Mouse (Mus musculus) gonadal fat pad, adult 2 months (tissue): ENCODE results near the gene Anapc13. TPM values are rescaled to one million over a fixed set of nuclear protein-coding genes. Genes with fewer than 3 reads are reported as not detected.

Source experiments
- polyA plus RNA-seq: library from polyadenylated mRNA; depleted of rRNA; stranded (reverse); fragments of >200 nt; gene quantifications from 2 replicates; pipeline ENCODE4 v1.2.3, GENCODE M21; 2012; rRNA removed

The Anapc13 gene
- polyA plus RNA-seq, 1 experiment: 117 TPM

Other genes with a start within 250 kb of the Anapc13 start
- 0.10 and 0.38 TPM in 2 replicates for gene Ky, start 120.5 kb upstream of the Anapc13 start, polyA plus RNA-seq
- 5.5 and 7.0 TPM in 2 replicates for gene Cep63, start 238 bp downstream of the Anapc13 start, polyA plus RNA-seq
- 59.7 and 62.2 TPM in 2 replicates for gene Amotl2, start 90.4 kb downstream of the Anapc13 start, polyA plus RNA-seq
- gene Ryk, start 208.6 kb downstream of the Anapc13 start, polyA plus RNA-seq: 66.4 and 68.8 TPM in 2 replicates